Mouse (Mus musculus) limb, embryonic 11.5 days (tissue): ENCODE results near the gene Fgfr2. TPM values are rescaled to one million over a fixed set of nuclear protein-coding genes. Genes with fewer than 3 reads are reported as not detected.

ENCODE experiments used
- ATAC-seq: fragments of 200-750 bp; cut with Nextera tagmentation; 2 replicates; pipeline ENCODE4 v1.8.0; 2017; ENCODE audit warnings: low read depth; ENCODE audit not compliant: insufficient number of reproducible peaks, low FRiP score, low TSS enrichment
- DNase-seq: peaks from one replicate; pipeline ENCODE4 v3.0.0-alpha.2; 2015; ENCODE audit warnings: low spot score
- H3K27ac ChIP-seq: fragments of 300-500 bp; sonication (generic); replicated peaks from 2 replicates; pipeline ENCODE4 v1.5.1; 2014; ENCODE audit warnings: low read depth, mild to moderate bottlenecking, low read length
- H3K27me3 ChIP-seq: fragments of 300-500 bp; sonication (generic); 2 replicates; pipeline ENCODE4 v1.6.1; 2014; ENCODE audit warnings: mild to moderate bottlenecking, low read length, mixed read lengths; ENCODE audit not compliant: control insufficient read depth, insufficient read depth
- H3K36me3 ChIP-seq: fragments of 300-500 bp; sonication (generic); 2 replicates; pipeline ENCODE4 v1.6.1; 2014; ENCODE audit warnings: mild to moderate bottlenecking, low read length, moderate library complexity, mixed read lengths; ENCODE audit not compliant: control insufficient read depth, insufficient read depth
- H3K4me1 ChIP-seq: fragments of 300-500 bp; sonication (generic); 2 replicates; pipeline ENCODE4 v1.6.1; 2014; ENCODE audit warnings: low read length, mixed read lengths; ENCODE audit not compliant: control insufficient read depth, insufficient read depth
- H3K4me2 ChIP-seq: fragments of 300-500 bp; sonication (generic); 2 replicates; pipeline ENCODE4 v1.6.1; 2014; ENCODE audit warnings: low read depth, mild to moderate bottlenecking, moderate library complexity; ENCODE audit not compliant: severe bottlenecking
- H3K4me3 ChIP-seq: fragments of 300-500 bp; sonication (generic); 2 replicates; pipeline ENCODE4 v1.5.1; 2014; ENCODE audit warnings: low read depth, low read length
- H3K9ac ChIP-seq: fragments of 300-500 bp; sonication (generic); 2 replicates; pipeline ENCODE4 v1.6.1; 2014; ENCODE audit warnings: mild to moderate bottlenecking, low read length
- H3K9me3 ChIP-seq: fragments of 300-500 bp; sonication (generic); 2 replicates; pipeline ENCODE4 v1.6.1; 2016; ENCODE audit warnings: low read length; ENCODE audit not compliant: control insufficient read depth
- WGBS: fragments of 180-500 bp; shearing (Covaris S2); extraction: QIAGEN DNeasy Blood & Tissue Kit; methylation state at CpG from one replicate; pipeline ENCODE4 v1.1.7; 2014; 5-methylcytosine and 5-hydroxymethylcytosine counted together
- polyA plus RNA-seq: library from polyadenylated mRNA; unstranded; fragments of >200 nt; fragmentation: Nextera tagmentation; extraction: Ambion mirVana; gene quantifications from 2 replicates; pipeline ENCODE4 v1.2.1, GENCODE M21; 2014

The Fgfr2 gene
- polyA plus RNA-seq, 1 experiment from 2014 or later: 60.1 TPM

DNA sequence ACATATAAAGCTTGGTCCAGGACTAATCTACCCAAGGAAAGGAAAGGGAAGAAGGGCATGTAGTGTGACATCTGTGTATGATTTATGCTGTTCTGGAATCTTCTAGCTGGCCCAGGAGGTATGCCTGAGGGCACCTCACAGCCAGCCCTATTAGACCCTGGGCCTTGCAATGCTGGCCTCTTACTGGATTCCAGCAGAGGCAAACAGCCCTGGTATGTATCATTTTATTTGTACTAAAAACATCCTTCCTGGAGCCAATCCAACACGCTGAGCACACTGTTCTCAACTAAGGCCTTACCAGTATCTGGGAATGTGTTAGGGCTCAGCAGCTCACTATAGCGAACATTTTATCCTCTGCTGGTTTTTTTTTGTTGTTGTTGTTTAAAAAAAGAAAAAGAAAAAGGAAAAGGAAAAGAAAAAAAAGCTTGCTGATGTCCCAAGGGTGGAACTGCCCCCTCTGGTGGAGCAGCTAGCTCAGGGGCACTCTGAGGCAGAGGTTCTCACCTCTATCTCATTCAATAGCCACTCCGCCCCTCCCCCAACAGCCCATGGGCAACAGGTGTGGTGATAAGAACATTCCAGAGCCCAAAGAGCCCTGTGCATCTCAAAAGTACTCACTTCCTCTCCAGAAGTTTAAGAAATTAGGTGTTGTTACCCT lies 82.3 kb downstream of the Fgfr2 start:
- Histone ChIP-seq H3K9ac (no peak overlapping the region), H3K27ac (no peak overlapping the region), H3K4me3 (no peak overlapping the region), H3K36me3 (no peaks in the 10 kb centered on the region), H3K27me3 (no peaks in the 10 kb centered on the region), H3K9me3 (no peaks in the 10 kb centered on the region), H3K4me1 (peaks cover 51% of the 10 kb centered on the region), H3K4me2 (no peak overlapping the region)
- ATAC-seq: no peak
- no peak for DNase-seq
- WGBS: 83% methylated on average over 3 of the region's 3 CpGs

DNA sequence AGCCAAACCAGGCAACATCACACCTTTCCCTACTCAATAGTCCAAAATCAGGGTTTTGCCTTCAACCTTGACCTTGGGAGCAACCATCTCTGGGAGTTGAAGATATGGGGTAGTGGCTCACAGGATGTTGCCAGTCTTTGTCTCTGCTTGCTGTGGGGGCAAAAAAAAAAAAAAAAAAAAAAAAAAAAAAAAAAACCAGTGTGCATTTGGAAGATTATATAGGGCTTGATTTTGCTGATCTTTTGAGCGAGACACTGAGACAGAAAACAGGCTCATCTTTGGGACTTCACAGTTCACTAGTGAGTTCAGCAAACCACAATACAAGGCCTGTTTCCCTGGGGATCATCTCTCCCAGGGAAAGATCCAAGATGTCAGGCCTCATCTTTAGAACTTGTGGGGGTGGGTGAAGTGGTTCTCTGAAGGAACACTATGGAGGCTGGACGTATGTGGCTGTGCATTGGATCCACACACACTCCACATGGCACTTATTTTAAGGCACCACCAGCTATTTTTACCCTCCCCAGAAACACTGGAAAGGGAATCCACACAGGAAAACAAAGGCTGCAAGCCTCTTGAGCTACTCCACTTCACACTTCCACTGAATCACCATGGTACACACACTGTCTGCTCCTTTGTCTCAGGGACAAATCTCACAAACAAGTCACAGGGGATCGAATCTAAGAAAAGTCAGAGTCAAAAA lies 83.4 kb downstream of the Fgfr2 start:
- ATAC-seq (no peak), DNase-seq (no peak)
- Histone ChIP-seq H3K9me3 (no peaks in the 10 kb centered on the region), H3K4me1 (peaks cover 53% of the 10 kb centered on the region), H3K36me3 (no peaks in the 10 kb centered on the region), H3K9ac (no peak overlapping the region), H3K27ac (no peak overlapping the region), H3K27me3 (no peaks in the 10 kb centered on the region), H3K4me2 (no peak overlapping the region), H3K4me3 (no peak overlapping the region)
- 79% methylated on average over 3 of the region's 3 CpGs for WGBS

DNA sequence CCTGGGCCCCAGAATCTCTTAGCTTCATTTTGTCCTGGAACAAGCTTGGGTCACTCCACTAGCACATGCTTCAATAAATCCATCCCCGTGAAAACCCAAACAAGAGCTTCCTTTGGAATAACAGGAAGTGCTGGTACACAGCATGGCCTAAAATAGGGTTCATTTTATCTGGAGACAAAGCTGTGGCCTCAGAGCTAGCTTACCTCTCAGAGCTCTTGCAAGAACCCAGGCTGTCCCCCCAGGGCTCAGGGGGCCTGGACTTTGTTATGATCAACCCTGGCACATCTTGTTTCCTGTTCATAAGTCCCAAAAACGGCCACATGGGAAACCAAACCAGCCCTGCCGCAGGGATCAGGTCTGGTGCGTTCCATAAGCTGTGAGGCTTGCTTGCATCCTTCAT lies 85.5 kb downstream of the Fgfr2 start:
- Histone ChIP-seq H3K9ac (no peak overlapping the region), H3K4me3 (no peak overlapping the region), H3K27ac (peak overlapping the region; percentile 81), H3K9me3 (no peaks in the 10 kb centered on the region), H3K36me3 (no peaks in the 10 kb centered on the region), H3K4me2 (0 out of 2 replicates have a peak overlapping the region, but pooled peaks have one; percentile 7), H3K4me1 (peaks cover 65% of the 10 kb centered on the region), H3K27me3 (no peaks in the 10 kb centered on the region)
- DNase-seq (peak; percentile 72), ATAC-seq (no peak; the same call in 1 of the 2 replicates)
- 3% methylated on average over 4 of the region's 4 CpGs for WGBS

DNA sequence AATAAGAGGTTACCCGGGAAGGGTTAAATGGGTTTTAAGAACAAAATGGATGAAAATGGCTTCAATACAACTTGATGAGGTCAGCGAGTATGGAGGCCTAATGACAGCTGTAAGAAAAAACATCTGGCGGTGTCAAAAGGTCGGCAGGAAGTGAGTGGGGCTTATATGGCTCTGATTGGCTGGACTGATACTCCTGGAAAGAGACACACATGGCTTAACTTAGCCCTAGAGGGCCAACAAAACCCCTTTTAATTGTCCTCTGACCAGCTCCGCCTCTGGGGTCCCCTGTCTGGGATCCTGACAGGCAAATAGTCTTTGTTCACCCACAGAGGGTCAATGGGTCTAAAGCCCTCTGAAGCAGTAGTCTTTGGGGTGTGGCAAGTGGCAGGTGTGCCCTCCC lies 85.9 kb downstream of the Fgfr2 start:
- peak; percentile 66; the same call in 1 of the 2 replicates for ATAC-seq
- Histone ChIP-seq H3K9me3 (no peaks in the 10 kb centered on the region), H3K27me3 (no peaks in the 10 kb centered on the region), H3K27ac (peak overlapping the region; percentile 81), H3K4me3 (no peak overlapping the region), H3K4me1 (peaks cover 64% of the 10 kb centered on the region), H3K36me3 (no peaks in the 10 kb centered on the region), H3K9ac (no peak overlapping the region), H3K4me2 (no peak overlapping the region)
- peak; percentile 87 for DNase-seq
- WGBS: 7% methylated on average over 5 of the region's 5 CpGs

DNA sequence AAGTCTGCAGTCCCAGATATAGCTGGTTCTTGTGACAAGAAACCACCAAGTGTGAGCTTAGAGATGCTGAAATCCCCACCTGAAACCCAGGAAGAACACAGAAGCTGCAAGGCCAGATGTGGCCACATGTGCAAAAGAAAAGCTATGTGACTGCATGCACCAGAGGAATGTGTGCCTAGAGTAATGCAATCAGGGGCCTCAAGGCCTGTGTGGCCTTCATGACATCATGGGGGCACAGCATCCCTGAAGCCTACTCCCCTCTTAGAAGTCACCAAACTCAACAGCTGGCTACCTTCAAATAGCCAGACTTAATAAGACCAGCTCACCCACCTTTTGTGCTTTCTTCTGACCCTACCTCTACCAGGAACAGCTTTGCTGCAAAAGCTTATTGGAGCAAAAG lies 87.2 kb downstream of the Fgfr2 start:
- H3K9ac ChIP-seq: no peak overlapping the region
- ATAC-seq (no peak), DNase-seq (no peak)
- no peaks in the 10 kb centered on the region for H3K9me3 ChIP-seq
- no peaks in the 10 kb centered on the region for H3K27me3 ChIP-seq
- H3K36me3 ChIP-seq: no peaks in the 10 kb centered on the region
- no peak overlapping the region for H3K4me3 ChIP-seq
- H3K4me2 ChIP-seq: no peak overlapping the region
- no peak overlapping the region for H3K27ac ChIP-seq
- peaks cover 55% of the 10 kb centered on the region for H3K4me1 ChIP-seq

DNA sequence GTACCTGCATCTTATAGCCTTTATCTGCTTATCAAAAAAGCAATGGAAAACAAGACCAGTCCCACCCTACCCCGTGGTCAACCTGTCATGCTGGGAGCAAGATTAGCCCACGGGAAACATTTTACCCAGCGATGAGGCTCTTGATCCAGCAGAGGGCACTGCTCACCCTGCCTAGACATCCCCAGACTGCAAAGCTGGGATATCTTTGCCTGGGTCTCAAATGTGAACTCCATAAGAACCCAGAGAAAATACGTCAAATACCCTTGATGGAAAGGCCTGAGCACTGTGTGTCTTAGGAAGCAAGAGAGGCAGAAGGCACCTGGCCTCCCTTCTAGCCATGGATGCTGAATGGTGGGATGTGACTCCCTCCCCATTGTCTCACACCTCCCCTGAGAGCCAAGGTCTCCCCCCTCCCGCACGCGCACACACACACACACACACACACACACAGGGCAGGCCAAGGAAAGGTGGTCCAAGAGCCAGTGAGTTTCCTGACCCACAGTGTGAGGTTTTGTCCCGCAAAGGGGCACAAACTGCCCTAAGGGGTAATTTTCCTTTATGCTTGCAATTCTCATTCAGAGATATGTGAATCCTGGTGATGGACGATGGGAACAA lies 90.5 kb downstream of the Fgfr2 start:
- H3K27ac ChIP-seq: no peak overlapping the region
- DNase-seq (peak; percentile 78), ATAC-seq (no peak)
- 56% methylated on average over 9 of the region's 9 CpGs for WGBS
- no peak overlapping the region for H3K9ac ChIP-seq
- H3K27me3 ChIP-seq: no peaks in the 10 kb centered on the region
- no peaks in the 10 kb centered on the region for H3K9me3 ChIP-seq
- H3K4me2 ChIP-seq: no peak overlapping the region
- H3K4me1 ChIP-seq: peaks cover 36% of the 10 kb centered on the region
- H3K36me3 ChIP-seq: no peaks in the 10 kb centered on the region
- H3K4me3 ChIP-seq: no peak overlapping the region

DNA sequence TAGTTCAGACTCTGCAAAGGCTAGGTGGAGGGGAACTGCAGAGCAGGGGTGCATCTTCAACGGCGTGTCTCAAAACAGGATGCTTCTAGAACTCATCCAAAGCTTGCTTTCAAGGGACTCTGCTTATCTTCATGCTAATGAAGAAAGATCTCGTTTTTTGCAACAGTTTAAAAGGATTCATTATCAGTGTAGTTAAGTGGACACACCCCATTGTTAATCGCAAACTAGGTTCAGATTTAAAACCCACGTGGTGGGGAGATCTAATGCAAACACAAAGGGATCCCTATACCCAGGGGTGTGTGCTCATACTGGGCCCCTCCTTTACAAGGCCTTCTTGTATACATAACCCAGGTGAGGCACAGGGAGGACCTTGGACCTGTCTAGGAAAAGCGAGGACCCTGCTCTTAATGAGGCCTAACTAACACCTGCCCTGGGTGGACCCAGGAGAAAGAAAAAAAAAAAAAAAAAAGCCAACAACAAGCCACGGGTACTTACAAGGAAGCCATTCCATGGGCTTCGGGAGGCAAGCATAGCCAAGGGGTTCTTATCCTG lies 93.6 kb downstream of the Fgfr2 start:
- no peaks in the 10 kb centered on the region for H3K36me3 ChIP-seq
- ATAC-seq (no peak), DNase-seq (no peak)
- H3K9ac ChIP-seq: no peak overlapping the region
- H3K27me3 ChIP-seq: no peaks in the 10 kb centered on the region
- no peak overlapping the region for H3K4me2 ChIP-seq
- 80% methylated on average over 8 of the region's 8 CpGs for WGBS
- H3K4me1 ChIP-seq: peaks cover 27% of the 10 kb centered on the region
- no peak overlapping the region for H3K27ac ChIP-seq
- no peaks in the 10 kb centered on the region for H3K9me3 ChIP-seq
- H3K4me3 ChIP-seq: no peak overlapping the region

DNA sequence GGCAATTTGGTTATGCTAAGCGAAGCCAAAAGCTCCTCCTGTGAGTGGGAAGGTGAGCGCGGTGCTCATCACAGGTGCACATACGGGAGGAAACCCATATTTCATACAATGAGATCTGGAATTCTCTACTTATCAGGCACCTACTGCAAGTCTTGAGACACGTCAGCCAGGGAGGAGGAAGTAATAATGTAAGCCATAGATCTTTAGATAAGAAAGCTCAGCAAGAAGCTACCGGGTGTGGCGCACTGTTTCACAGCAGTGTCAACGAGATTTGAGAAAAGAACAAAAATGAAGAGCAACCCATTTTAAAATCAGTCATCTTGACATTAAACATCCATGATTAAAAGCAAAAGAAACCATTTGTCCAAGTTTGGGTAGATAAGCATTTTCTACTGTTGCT lies 94.1 kb downstream of the Fgfr2 start:
- H3K4me2 ChIP-seq: no peak overlapping the region
- H3K4me3 ChIP-seq: no peak overlapping the region
- no peaks in the 10 kb centered on the region for H3K9me3 ChIP-seq
- WGBS: 95% methylated on average over 8 of the region's 8 CpGs
- H3K36me3 ChIP-seq: no peaks in the 10 kb centered on the region
- H3K27me3 ChIP-seq: no peaks in the 10 kb centered on the region
- no peak overlapping the region for H3K27ac ChIP-seq
- ATAC-seq: no peak
- no peak overlapping the region for H3K9ac ChIP-seq
- DNase-seq: no peak
- peaks cover 22% of the 10 kb centered on the region for H3K4me1 ChIP-seq
